Mouse (Mus musculus): ENCODE measurements around the gene Ralgps2.

Ralgps2 gene

GRCm38 (mm10) chr1:156909265-156909664 lies 30.2 kb downstream of the Ralgps2 start:
- in situ Hi-C loops (cut with MboI, MseI), result loop anchor here (5.0 kb wide), 1 partner anchor 167 kb away; no protein-coding TSS in a partner anchor

DNA sequence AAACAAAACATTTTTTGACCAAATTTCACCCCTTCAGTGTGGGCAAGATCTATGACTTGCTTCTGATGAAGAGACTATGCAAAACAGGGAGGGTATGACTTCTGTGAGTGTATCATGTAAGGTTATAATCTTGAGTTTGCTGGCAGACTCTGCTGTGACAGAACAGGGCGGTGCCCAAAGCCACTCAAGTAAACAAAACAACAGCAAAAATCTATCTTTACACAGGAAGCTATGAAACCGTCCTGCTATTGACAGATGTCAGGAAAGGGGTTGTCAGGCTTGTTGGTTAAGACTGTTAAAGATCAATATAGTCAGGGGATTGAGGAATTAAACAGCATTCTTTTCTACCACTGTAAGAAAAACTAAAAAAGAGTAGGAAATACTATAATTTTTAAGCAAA lies 33.8 kb downstream of the Ralgps2 start:
- in situ Hi-C loops (cut with MboI, MseI), result loop anchor here (5.0 kb wide), 1 partner anchor 163 kb away; no protein-coding TSS in a partner anchor

GRCm38 (mm10) chr1:156903899-156904298 lies 35.5 kb downstream of the Ralgps2 start:
- in situ Hi-C loops (cut with MboI, MseI), result no loop called here

DNA sequence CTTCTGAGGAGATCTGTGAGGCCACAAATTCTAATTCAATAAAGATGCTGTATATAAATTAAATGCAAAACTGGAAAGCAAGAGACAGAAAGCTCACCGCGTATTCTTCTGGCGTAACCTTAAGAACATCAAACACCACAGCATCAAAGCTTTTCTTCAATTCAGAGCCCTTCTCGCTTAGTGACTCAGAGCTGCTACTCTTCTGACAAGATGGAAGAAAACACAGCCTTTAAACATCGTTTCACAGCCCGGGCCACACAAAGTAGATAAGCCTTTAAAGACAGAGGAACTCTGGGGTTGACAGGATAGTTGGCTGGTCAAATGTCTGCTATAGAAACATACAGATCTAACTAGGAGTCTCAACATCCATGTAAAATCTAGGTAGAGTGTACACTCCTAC lies 37.7 kb downstream of the Ralgps2 start:
- in situ Hi-C loops (cut with MboI, MseI), result no loop called here

- in situ Hi-C loops (cut with MboI, MseI), result no loop called here
Observed at GRCm38 (mm10) chr1:156891561-156891960, 47.9 kb downstream of the Ralgps2 start.

- in situ Hi-C loops (cut with MboI, MseI), result no loop called here
Observed at GRCm38 (mm10) chr1:156888830-156889229, 50.6 kb downstream of the Ralgps2 start.

DNA sequence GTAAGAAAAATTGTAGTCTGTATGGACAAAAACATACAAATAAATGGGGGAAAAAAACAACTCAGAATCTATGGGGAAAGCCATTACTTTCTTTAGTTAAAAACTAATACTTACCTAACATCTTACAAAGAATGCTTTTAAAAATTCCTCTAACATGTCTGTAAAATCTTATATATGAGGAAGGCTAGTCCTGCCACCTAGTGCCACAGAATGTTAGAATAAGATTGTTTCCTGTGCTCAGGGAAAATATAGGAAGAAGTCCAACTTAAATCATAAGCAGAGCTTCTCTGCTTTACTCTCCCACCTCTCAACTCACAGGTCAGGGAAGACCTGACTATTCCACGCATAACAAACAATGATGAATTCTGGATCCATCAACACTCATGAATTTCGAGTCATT lies 53.5 kb downstream of the Ralgps2 start:
- in situ Hi-C loops (cut with MboI, MseI), result no loop called here

DNA sequence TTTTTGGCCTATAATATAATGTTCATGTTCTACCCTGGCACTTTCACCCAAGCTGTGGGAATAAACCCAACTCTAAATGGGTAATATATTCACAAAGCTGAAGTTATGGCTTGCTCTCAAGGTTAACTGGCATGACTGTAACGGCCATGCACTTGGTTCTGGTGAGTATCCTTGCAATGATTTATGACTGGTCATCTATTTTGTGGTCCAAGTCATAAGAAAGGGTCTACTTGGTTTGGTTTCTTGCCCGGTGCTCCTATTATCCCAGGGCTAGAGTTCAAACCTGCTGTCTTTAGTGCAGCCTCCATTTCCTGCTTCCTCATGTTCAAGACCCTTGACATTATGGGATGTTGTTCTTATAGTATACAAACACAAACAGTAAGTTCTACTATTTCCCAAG lies 54.6 kb downstream of the Ralgps2 start:
- in situ Hi-C loops (cut with MboI, MseI), result no loop called here

DNA sequence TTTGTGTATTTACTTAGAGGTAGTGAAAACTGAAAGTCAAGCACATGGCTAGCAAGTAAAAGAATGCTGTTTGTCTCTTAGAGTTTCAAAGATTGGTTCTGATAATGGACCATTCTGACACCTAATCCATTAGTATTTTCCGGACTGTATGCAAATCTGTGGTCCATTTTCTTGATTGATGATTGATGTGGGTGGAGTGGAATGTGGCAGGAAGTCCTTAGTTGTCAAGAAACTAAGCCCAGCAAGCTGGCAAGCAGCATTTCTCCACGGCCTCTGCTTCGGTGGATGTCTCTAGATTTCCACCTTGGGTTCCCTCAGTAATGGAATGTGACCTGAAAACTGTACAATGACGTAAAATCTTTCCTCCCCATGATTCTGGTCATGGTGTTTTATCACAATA lies 68.8 kb downstream of the Ralgps2 start:
- in situ Hi-C loops (cut with MboI, MseI), result no loop called here

DNA sequence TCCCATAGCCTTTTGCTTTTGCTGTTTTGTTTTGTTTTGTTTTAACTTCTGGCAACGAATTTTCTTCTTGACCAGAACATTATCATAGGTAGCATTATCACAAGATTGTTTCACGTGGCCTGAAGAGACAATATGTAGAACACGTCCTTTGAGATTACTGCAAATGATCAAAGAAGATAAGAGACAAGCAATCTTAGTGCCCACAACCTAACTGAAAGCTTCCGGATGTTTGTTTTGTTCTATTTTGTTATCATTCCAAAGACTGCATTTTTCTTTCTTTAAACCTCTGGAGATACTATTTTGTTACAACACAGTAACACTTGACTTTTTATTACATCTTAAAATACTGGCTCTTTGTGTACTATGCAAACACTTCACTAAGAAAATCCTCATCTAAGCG lies 69.4 kb downstream of the Ralgps2 start:
- in situ Hi-C loops (cut with MboI, MseI), result no loop called here

DNA sequence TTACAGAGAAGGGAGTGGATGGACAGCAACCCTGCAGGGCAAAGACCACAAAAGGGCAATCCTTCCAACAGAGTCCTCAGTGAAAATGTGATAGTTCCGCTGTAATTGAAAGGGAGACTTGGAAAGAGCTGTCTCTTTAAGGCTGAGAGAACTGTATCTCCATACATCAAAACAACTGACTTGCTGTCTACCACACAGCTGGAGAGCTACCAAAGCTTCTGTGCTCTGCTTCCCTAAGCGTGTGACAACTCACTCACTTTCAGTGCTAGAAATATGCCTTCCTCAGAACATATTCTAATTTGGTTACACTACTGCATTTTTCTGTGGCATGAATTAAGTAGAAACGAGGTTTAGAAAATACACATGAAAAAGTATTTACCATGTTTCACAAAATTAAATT lies 75.2 kb downstream of the Ralgps2 start:
- in situ Hi-C loops (cut with MboI, MseI), result no loop called here

DNA sequence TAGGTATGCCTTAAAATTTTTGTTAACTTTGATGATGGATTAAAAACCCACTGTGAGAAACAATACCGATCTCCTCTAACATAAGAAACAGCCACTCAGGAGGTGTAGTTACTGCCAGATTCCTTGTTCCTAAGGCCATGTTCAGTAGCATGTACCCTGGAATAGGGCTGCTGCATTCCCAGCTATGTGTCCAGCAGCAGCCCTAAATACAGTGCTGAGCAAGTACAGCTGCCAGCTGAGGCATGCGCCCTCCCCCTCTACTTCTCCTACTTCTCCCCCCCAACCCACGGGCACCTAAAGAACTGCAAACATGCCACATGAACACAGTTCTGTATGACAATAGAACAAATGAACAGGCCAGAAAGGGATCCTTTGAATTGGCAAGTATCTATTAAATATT lies 75.7 kb downstream of the Ralgps2 start:
- in situ Hi-C loops (cut with MboI, MseI), result no loop called here

- in situ Hi-C loops (cut with MboI, MseI), result no loop called here
Observed at GRCm38 (mm10) chr1:156861475-156862043, 77.9 kb downstream of the Ralgps2 start.

DNA sequence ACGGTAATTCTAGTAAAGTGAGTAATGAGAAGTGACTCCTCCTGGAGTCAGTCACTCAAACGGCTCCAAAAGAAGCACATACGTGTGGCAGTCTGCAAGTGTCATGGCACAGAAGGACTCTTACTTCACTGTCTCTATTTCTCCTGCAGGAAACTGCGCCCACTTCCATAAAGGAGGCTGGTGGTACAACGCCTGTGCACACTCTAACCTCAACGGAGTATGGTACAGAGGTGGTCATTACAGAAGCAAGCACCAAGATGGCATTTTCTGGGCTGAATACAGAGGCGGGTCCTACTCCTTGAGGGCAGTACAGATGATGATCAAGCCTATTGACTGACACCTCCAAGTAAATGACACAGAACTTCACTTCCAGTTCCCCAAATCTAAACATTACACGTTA lies 79.2 kb downstream of the Ralgps2 start:
- in situ Hi-C loops (cut with MboI, MseI), result no loop called here

- in situ Hi-C loops (cut with MboI, MseI), result no loop called here
Observed at GRCm38 (mm10) chr1:156859711-156860250, 79.6 kb downstream of the Ralgps2 start.

DNA sequence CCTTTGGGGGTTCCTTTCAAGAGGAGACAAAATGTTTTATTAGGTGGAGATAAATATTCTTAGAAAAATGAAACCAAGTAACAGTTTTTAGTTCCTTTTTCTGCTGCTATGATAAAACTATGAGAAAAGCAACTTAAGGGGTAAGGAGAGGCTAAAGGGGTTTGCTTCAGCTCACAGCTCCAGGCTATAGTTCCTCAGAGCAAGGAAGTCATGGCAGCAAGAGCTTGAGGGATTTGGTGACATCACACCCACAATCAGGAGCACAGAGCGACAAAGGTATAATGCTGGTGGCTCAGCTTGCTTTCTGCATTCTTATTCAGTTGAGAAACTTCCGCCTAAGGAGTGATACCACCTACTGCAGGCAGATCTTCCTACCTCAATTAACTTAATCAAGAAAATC lies 80.3 kb downstream of the Ralgps2 start:
- in situ Hi-C loops (cut with MboI, MseI), result no loop called here

- in situ Hi-C loops (cut with MboI, MseI), result no loop called here
Observed at GRCm38 (mm10) chr1:156856666-156857065, 82.8 kb downstream of the Ralgps2 start.

DNA sequence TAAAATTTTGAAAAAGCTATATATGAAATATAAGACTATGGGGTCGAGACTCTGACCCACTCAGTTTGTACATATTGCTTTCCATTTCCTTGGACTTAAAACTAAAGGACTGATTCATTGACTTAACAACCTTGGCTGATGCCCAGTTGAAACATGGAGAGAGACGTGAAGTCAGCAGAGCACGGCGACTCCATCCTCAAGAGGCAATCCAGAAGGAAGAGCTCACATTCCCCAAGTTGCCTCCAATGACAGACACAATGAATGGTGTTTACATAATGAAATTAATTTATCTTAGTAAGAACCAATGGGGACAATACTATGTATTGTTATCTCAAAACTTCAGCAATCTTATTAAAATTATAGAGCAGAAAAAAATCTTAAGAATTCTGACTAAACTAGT lies 84.9 kb downstream of the Ralgps2 start:
- in situ Hi-C loops (cut with MboI, MseI), result no loop called here

GRCm38 (mm10) chr1:156852872-156853271 lies 86.6 kb downstream of the Ralgps2 start:
- in situ Hi-C loops (cut with MboI, MseI), result no loop called here

GRCm38 (mm10) chr1:156852409-156852808 lies 87.0 kb downstream of the Ralgps2 start:
- in situ Hi-C loops (cut with MboI, MseI), result no loop called here

- in situ Hi-C loops (cut with MboI, MseI), result no loop called here
Observed at GRCm38 (mm10) chr1:156847098-156847497, 92.3 kb downstream of the Ralgps2 start.

- in situ Hi-C loops (cut with MboI, MseI), result no loop called here
Observed at GRCm38 (mm10) chr1:156841625-156842339, 97.6 kb downstream of the Ralgps2 start.

DNA sequence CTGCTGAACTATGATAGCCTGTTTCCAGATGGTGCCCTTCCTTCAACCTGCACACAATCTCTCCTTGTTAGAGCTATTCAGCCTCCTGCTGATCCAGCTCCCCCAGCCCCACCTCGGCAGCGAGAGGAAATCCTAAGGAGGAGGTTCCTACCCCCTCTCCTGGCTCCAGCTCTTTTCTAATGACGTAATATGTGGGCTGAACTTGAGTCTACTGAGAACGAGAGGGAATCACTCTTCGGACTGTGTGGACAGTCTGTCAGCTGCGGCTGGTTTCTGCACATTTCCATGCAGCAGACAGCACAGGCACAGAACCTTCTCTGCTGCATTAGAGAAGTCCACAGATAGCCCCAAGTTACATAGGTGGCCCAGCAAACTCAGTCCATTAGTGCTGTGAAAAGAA lies 100.7 kb downstream of the Ralgps2 start:
- in situ Hi-C loops (cut with MboI, MseI), result no loop called here

Measured in T-helper 2 cell (primary cell).